Mouse (Mus musculus) myocyte (in vitro differentiated cells): Measurements from ENCODE around the gene Celsr3. TPM values are rescaled to one million over a fixed set of nuclear protein-coding genes. Genes with fewer than 3 reads are reported as not detected.

Experiments
- H3K27me3 ChIP-seq: one replicate; pipeline ENCODE4 v1.6.1; 2011; ENCODE audit not compliant: control insufficient read depth, insufficient read depth, insufficient read length
- H3K36me3 ChIP-seq: one replicate; pipeline ENCODE4 v1.6.1; 2011; ENCODE audit not compliant: control insufficient read depth, insufficient read depth
- H3K4me2 ChIP-seq: one replicate; pipeline ENCODE4 v1.6.1; 2011; ENCODE audit warnings: low read depth, control low read depth
- H3K4me3 ChIP-seq: one replicate; pipeline ENCODE4 v1.5.1; 2011; ENCODE audit warnings: mild to moderate bottlenecking, control low read depth, moderate library complexity
- H3K79me2 ChIP-seq: one replicate; pipeline ENCODE4 v1.6.1; 2011; ENCODE audit not compliant: control insufficient read depth, insufficient read depth
- H3ac ChIP-seq: one replicate; pipeline ENCODE4 v1.6.1; 2011; ENCODE audit not compliant: control insufficient read depth, insufficient read length
- CEBPB ChIP-seq: IDR thresholded peaks from 2 replicates; pipeline ENCODE4 v1.6.1; 2011; ENCODE audit warnings: mild to moderate bottlenecking, moderate library complexity; ENCODE audit not compliant: poor library complexity, insufficient read depth, severe bottlenecking
- E2F4 ChIP-seq: IDR thresholded peaks from one replicate; pipeline ENCODE4 v1.6.1; 2011; ENCODE audit warnings: mild to moderate bottlenecking, control low read depth, moderate library complexity; ENCODE audit not compliant: insufficient read depth
- MAX ChIP-seq: IDR thresholded peaks from one replicate; pipeline ENCODE4 v1.6.1; 2011; ENCODE audit warnings: low read depth, mild to moderate bottlenecking, control low read depth
- MYOD1 ChIP-seq, 3 experiments: IDR thresholded peaks; one replicate each; pipeline ENCODE4 v1.6.1; 2011; ENCODE audit warnings: control low read depth in 2 of 3, low read depth in 2 of 3, mild to moderate bottlenecking in 2 of 3, moderate library complexity in 1 of 3; ENCODE audit not compliant: insufficient read length in 2 of 3, control insufficient read depth in 1 of 3
- MYOG ChIP-seq, 3 experiments: IDR thresholded peaks; one replicate each; pipeline ENCODE4 v1.6.1; 2011; ENCODE audit warnings: control low read depth in 2 of 3, low read depth in 2 of 3, mild to moderate bottlenecking in 2 of 3; ENCODE audit not compliant: insufficient read length in 2 of 3, control insufficient read depth in 1 of 3, insufficient read depth in 1 of 3
- POLR2A ChIP-seq: IDR thresholded peaks from one replicate; pipeline ENCODE4 v1.6.1; 2011; ENCODE audit warnings: low read depth, mild to moderate bottlenecking, control low read depth, moderate library complexity; ENCODE audit not compliant: insufficient read length
- POLR2AphosphoS2 ChIP-seq: IDR thresholded peaks from one replicate; pipeline ENCODE4 v1.6.1; 2011; ENCODE audit warnings: low read depth, control low read depth; ENCODE audit not compliant: insufficient read length
- REST ChIP-seq: IDR thresholded peaks from one replicate; pipeline ENCODE4 v1.6.1; 2011; ENCODE audit warnings: mild to moderate bottlenecking, control low read depth, moderate library complexity; ENCODE audit not compliant: insufficient read depth, insufficient read length
- SRF ChIP-seq: IDR thresholded peaks from one replicate; pipeline ENCODE4 v1.6.1; 2011; ENCODE audit warnings: low read depth; ENCODE audit not compliant: control insufficient read depth, insufficient read length
- TCF12 ChIP-seq: IDR thresholded peaks from one replicate; pipeline ENCODE4 v1.6.1; 2011; ENCODE audit warnings: mild to moderate bottlenecking, control low read depth; ENCODE audit not compliant: poor library complexity, insufficient read depth, severe bottlenecking
- TCF3 ChIP-seq: IDR thresholded peaks from one replicate; pipeline ENCODE4 v1.6.1; 2011; ENCODE audit warnings: low read depth, control low read depth; ENCODE audit not compliant: insufficient read length
- USF1 ChIP-seq: IDR thresholded peaks from one replicate; pipeline ENCODE4 v1.6.1; 2011; ENCODE audit warnings: low read depth, mild to moderate bottlenecking, control low read depth, moderate library complexity
- polyA plus RNA-seq: library from polyadenylated mRNA; unstranded; fragments of >200 nt; fragmentation: generic; extraction: Trizol; gene quantifications from one replicate; pipeline ENCODE4 v1.2.1, GENCODE M21; 2012; ENCODE audit warnings: missing spikeins

The Celsr3 gene
- polyA plus RNA-seq, 1 experiment: 0.65 TPM

DNA sequence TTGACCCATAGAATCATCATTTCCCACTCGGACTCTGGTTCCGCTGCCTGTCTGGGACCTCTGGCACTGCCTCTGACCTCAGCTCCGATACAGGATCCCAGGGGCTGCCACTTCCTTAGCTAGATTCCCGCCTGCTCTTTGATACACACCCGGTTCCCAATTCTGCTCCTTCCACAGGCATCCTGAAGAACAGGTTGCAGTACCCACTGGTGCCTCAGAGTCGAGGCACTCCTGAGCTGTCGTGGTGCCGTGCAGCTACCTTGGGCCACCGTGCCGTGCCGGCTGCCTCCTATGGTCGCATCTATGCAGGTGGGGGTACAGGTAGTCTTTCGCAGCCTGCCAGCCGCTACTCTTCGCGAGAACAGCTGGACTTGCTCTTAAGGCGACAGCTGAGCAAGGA is 22.3 kb downstream of the Celsr3 start:
- no peak for TF ChIP-seq TCF3
- TF ChIP-seq MYOD1 (IDR thresholded peaks at IDR 0.05; ENCODE audit: control insufficient read depth in 1 of 3, insufficient read length in 2 of 3, low read depth in 2 of 3): peak in 1 of 3 experiments; percentile 33
- TF ChIP-seq POLR2A: no peak
- TF ChIP-seq MAX: no peak
- no peak overlapping the region for H3K4me2 ChIP-seq
- no peak overlapping the region for H3K4me3 ChIP-seq
- H3K79me2 ChIP-seq: no peaks in the 10 kb centered on the region
- no peak overlapping the region for H3ac ChIP-seq
- H3K27me3 ChIP-seq: peaks cover 9% of the 10 kb centered on the region
- H3K36me3 ChIP-seq: no peaks in the 10 kb centered on the region

DNA sequence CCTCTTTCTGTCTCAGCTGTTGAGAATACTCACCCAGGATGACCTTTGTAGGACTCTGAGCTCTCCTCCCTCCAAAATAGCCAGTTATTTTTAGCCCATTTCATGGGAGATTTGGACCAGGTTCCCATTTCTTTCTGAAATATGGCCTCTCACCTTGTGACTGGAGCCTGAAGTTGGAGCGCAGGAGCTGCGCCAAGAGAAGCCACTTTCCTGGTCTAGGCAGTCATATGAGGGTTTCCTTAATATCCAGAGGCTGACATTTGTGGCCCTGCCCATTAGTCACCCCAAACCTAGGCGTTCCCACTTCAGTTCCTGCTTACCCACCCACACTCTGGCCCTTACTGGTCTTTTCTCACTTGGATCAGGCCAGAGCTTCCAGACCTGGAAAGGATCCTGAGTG is 26.9 kb downstream of the Celsr3 start, which contains the start of gene Slc26a6:
Slc26a6 (plus strand) TSS at position 308 of the 400 bp plus-strand sequence.
- TF ChIP-seq MYOD1 (IDR thresholded peaks at IDR 0.05; ENCODE audit: control insufficient read depth in 1 of 3, insufficient read length in 2 of 3, low read depth in 2 of 3) (peak in 1 of 3 experiments; percentile 49), REST (no peak), USF1 (no peak), POLR2AphosphoS2 (no peak)
- Histone ChIP-seq H3K4me3 (peak within 1 kb of the TSS; percentile 57), H3ac (peak within 1 kb of the TSS; percentile 58), H3K36me3 (no peaks in the 10 kb centered on the region), H3K79me2 (no peaks in the 10 kb centered on the region), H3K4me2 (peak within 1 kb of the TSS; percentile 80), H3K27me3 (peaks cover 9% of the 10 kb centered on the region)

DNA sequence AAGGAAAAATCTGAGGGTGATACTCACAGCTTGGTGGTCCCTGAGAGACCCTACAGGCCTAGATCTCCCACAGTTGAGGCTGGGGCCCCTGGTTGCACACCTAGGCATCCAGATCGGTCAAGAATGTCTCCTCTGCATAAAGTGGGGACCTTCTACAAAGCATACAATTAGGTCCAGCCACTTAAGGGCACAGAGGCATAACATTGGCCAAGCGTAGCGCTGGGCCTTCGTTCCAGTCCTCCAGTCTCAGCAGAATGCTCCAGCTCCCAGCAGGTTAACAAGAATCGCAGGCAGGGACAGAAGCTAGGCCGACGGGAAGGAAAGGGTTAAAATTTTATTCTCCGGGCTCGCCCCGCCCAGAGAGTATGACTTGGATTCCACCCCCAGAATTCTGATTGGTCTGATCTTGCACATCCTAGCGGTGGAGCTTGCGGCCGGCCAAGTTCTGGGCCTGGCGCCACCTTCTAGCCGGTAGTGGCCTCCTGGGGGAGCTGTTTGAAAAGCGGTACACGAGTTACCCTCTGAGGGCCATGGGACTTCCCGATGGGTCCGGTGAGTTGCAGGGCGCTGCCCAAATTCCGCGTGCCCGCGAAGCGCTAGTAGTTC is 27.6 kb downstream of the Celsr3 start:
- Histone ChIP-seq H3K79me2 (no peaks in the 10 kb centered on the region), H3ac (peak overlapping the region; percentile 58), H3K36me3 (no peaks in the 10 kb centered on the region), H3K27me3 (peaks cover 6% of the 10 kb centered on the region), H3K4me3 (peak overlapping the region; percentile 57), H3K4me2 (peak overlapping the region; percentile 80)
- TF ChIP-seq POLR2A: no peak
- TF ChIP-seq REST: no peak
- no peak for TF ChIP-seq USF1
- no peak for TF ChIP-seq MAX
- no peak for TF ChIP-seq E2F4
- no peak for TF ChIP-seq MYOG (IDR thresholded peaks at IDR 0.05; ENCODE audit: control insufficient read depth in 1 of 3, insufficient read depth in 1 of 3, insufficient read length in 2 of 3, low read depth in 2 of 3)
- no peak for TF ChIP-seq MYOD1 (IDR thresholded peaks at IDR 0.05; ENCODE audit: control insufficient read depth in 1 of 3, insufficient read length in 2 of 3, low read depth in 2 of 3)
- TF ChIP-seq CEBPB: no peak
- no peak for TF ChIP-seq SRF
- no peak for TF ChIP-seq TCF12
- no peak for TF ChIP-seq TCF3
- no peak for TF ChIP-seq POLR2AphosphoS2

GRCm38 (mm10) chr9:108854241-108854696 is 28.1 kb downstream of the Celsr3 start:
- H3K27me3 ChIP-seq: peaks cover under 1% of the 10 kb centered on the region
- TF ChIP-seq POLR2AphosphoS2 (peak; percentile 97), POLR2A (peak; percentile 98), CEBPB (no peak), SRF (no peak), MYOG (IDR thresholded peaks at IDR 0.05; ENCODE audit: control insufficient read depth in 1 of 3, insufficient read depth in 1 of 3, insufficient read length in 2 of 3, low read depth in 2 of 3) (peak in 2 of 3 experiments; percentile 32 to 53), E2F4 (no peak), TCF12 (no peak), MYOD1 (IDR thresholded peaks at IDR 0.05; ENCODE audit: control insufficient read depth in 1 of 3, insufficient read length in 2 of 3, low read depth in 2 of 3) (peak in 2 of 3 experiments; percentile 28 to 32), TCF3 (no peak)
- no peaks in the 10 kb centered on the region for H3K36me3 ChIP-seq

DNA sequence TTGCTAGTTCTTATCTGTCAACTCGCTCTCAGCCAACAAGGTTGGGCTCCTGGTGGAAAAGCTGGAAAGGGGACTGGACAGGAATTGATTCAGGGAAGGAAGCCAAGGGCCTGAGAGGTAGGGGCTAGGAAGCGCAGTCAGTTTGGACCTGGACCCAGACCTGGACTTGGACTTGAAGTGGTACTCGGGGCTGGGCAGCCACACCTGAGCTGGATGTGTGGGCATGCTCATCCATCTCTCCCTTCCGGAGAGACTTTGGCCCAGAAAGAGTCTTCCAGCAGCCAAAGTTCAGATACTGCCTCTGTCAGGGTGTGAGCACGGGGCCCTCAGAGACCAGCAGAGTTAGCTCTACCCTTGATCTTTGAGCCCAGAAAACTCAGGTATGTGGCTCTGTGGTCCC is 29.2 kb downstream of the Celsr3 start:
- H3K36me3 ChIP-seq: no peaks in the 10 kb centered on the region
- TF ChIP-seq SRF (no peak), TCF12 (no peak), REST (no peak), E2F4 (no peak), POLR2AphosphoS2 (no peak), MAX (no peak), TCF3 (no peak), CEBPB (no peak), MYOG (IDR thresholded peaks at IDR 0.05; ENCODE audit: control insufficient read depth in 1 of 3, insufficient read depth in 1 of 3, insufficient read length in 2 of 3, low read depth in 2 of 3) (no peak), USF1 (no peak), MYOD1 (IDR thresholded peaks at IDR 0.05; ENCODE audit: control insufficient read depth in 1 of 3, insufficient read length in 2 of 3, low read depth in 2 of 3) (no peak), POLR2A (no peak)
- H3K79me2 ChIP-seq: no peaks in the 10 kb centered on the region
- peak overlapping the region; percentile 57 for H3K4me3 ChIP-seq
- no peaks in the 10 kb centered on the region for H3K27me3 ChIP-seq
- H3ac ChIP-seq: no peak overlapping the region
- peak overlapping the region; percentile 80 for H3K4me2 ChIP-seq

More at GRCm38 (mm10) chr9:108854241-108854696, 28.1 kb downstream of the Celsr3 start:
- peak overlapping the region; percentile 58 for H3ac ChIP-seq
- H3K79me2 ChIP-seq: no peaks in the 10 kb centered on the region
- H3K4me3 ChIP-seq: peak overlapping the region; percentile 57
- H3K4me2 ChIP-seq: peak overlapping the region; percentile 80
